ENCODE assay signal across 8 mouse cellular contexts in the genomic region with DNA sequence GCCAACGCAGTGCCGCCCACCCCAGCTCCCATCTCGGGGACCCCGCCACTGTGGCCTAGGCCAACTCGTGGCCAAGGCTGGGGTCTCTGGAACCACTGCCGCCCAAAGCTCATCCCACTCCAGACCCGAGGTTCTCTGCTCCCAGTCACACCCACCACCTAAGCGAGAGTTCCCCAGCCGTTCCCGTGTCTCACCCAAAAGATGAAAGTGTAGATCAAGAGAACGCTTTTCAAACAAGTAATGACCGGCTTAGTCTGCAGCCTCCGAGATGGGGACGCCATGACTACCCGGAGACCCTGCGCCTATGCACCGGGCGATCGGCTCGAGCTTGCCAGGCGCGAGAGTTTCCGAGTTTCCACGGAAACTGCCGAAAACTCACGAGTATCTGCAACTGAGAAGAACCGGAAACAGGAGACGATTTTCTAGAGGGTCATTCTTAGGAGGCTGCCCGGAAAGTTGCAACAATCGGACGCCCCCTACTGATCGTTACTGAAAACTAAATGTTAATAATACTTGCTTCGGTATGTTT. TPM values are rescaled to one million over a fixed set of nuclear protein-coding genes. Genes with fewer than 3 reads are reported as not detected.
DNase-seq lines count a peak whose midpoint lies in the region; ATAC-seq lines count a peak whose summit lies in the region.

Gene Tspan6, minus strand, starts transcription at position 416 of the 529 bp plus-strand sequence.

- peak within 1 kb of the TSS; percentile 50 for H3K4me3 ChIP-seq in intestine, embryonic 15.5 days (replicated peaks)

- WGBS in intestine, embryonic 15.5 days = 25% methylated on average over 33 of the region's 33 CpGs

- no peaks in the 10 kb centered on the region for H3K4me1 ChIP-seq in intestine, embryonic 15.5 days (replicated peaks)

- no peaks in the 10 kb centered on the region for H3K27me3 ChIP-seq in intestine, embryonic 15.5 days (replicated peaks)

- ATAC-seq in intestine, embryonic 15.5 days = peak; percentile 97

- H3K4me2 ChIP-seq in intestine, embryonic 15.5 days (replicated peaks) = peak within 1 kb of the TSS; percentile 56

- intact Hi-C loops in left cerebral cortex, postnatal 14 days (cut with DNase I) = loop anchor here (5.0 kb wide), 1 partner anchor 111 kb away; no protein-coding TSS in a partner anchor

- H3K9ac ChIP-seq in intestine, embryonic 15.5 days = peak within 1 kb of the TSS; percentile 64

- peak; percentile 60 to 63 for DNase-seq in adrenal gland, adult 18-20 months (ENCODE audit: low spot score in 2 of 2)
- DNase-seq in embryo, embryonic 11 days = peak; percentile 90
- DNase-seq in gastrocnemius, postnatal 4 days (ENCODE audit: low spot score in 2 of 2) = peak; percentile 50 to 72
- peak; percentile 83 to 89 for DNase-seq in left cerebral cortex, postnatal 14 days (ENCODE audit: low spot score in 2 of 2)
- peak; percentile 91 for DNase-seq in mesoderm, embryonic 11.5 days (ENCODE audit: low read depth, low spot score)
- peak; percentile 78 for DNase-seq in right cerebral cortex, postnatal 4 days
- peak; percentile 75 for DNase-seq in yolk sac, embryonic 10.5 days (ENCODE audit: low spot score)

- H3K36me3 ChIP-seq in intestine, embryonic 15.5 days = no peaks in the 10 kb centered on the region

- no peak within 1 kb of the TSS for H3K27ac ChIP-seq in intestine, embryonic 15.5 days

- H3K9me3 ChIP-seq in intestine, embryonic 15.5 days = no peaks in the 10 kb centered on the region

RNA-seq across cellular contexts. Expression of gene Tspan6, which starts in this region (rescaled TPM):
- 10 to 100 TPM; 22.5 to 40.0 TPM for total RNA-seq in adrenal gland, adult 18-20 months (2021)
- 10 to 100 TPM; 28.7 to 33.7 TPM for total RNA-seq in gastrocnemius, postnatal 4 days (2021)
- 92.5 and 113 TPM in 2 replicates for polyA plus RNA-seq in intestine, embryonic 15.5 days (2015; fragmentation: Nextera tagmentation; extraction: Ambion mirVana)
- 10 to 100 TPM; 29.4 to 34.9 TPM for total RNA-seq in left cerebral cortex, postnatal 14 days (2021)
